8 mouse cellular contexts compared by ENCODE assay signal in the genomic region with DNA sequence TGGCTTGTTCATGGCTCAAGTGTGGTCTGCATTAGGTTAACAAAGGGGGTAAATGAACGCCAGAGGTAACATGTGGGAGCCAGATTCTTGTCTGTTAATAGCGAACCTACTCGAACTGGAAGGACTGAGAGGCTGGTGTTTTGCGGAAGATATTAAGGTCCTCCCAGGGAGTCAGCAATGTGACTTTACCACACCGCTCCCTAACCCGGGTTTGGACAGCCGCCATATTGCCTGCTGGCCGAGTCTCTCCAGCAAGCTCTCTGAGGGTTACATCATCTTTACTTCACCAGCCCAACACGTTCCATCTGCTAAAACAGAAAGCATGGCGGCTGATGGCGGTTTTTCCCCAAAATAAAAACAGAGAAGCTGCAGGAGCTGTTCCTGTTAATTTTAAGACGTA. TPM values are rescaled to one million over a fixed set of nuclear protein-coding genes. Genes with fewer than 3 reads are reported as not detected.
A peak's percentile ranks its signal among the peaks of the same experiment; 100 is the strongest.
DNase-seq lines count a peak whose midpoint lies in the region; ATAC-seq lines count a peak whose summit lies in the region.

No protein-coding gene starts in this region.

- H3K9ac ChIP-seq in hindbrain, embryonic 12.5 days, result no peak overlapping the region

- no peak for ATAC-seq in hindbrain, embryonic 12.5 days (ENCODE audit: low FRiP score)

- H3K27ac ChIP-seq in hindbrain, embryonic 12.5 days, result no peak overlapping the region

- no peak overlapping the region for H3K4me3 ChIP-seq in hindbrain, embryonic 12.5 days

- H3K27me3 ChIP-seq in hindbrain, embryonic 12.5 days, result no peaks in the 10 kb centered on the region

- peak; percentile 49 for DNase-seq in adrenal gland, adult 2 months
- no peak for DNase-seq in adrenal gland, adult 8-10 months
- DNase-seq in 3T3-L1 (ENCODE audit: low read depth, low spot score), result peak; percentile 56
- peak; percentile 62 to 75 for DNase-seq in cerebellum, postnatal 14 days
- peak; percentile 63 for DNase-seq in kidney, postnatal 10 days
- no peak for DNase-seq in ovary, postnatal 10 days (ENCODE audit: low spot score)
- DNase-seq in thymus, postnatal 25 days, result no peak

- H3K36me3 ChIP-seq in hindbrain, embryonic 12.5 days, result peaks cover 36% of the 10 kb centered on the region

- H3K4me1 ChIP-seq in hindbrain, embryonic 12.5 days, result peaks cover 6% of the 10 kb centered on the region; the same call in 1 of the 2 replicates

- WGBS in hindbrain, embryonic 12.5 days, result 92% methylated on average over 12 of the region's 12 CpGs

- no peaks in the 10 kb centered on the region for H3K9me3 ChIP-seq in hindbrain, embryonic 12.5 days (replicated peaks)

- no peak overlapping the region for H3K4me2 ChIP-seq in hindbrain, embryonic 12.5 days (replicated peaks)

RNA-seq across cellular contexts. Expression of a gene that starts 6.5 kb away (rescaled TPM):
- 10 to 100 TPM; 33.0 to 44.4 TPM for total RNA-seq in adrenal gland, adult 2 months (2021)
- 21.9 and 33.1 TPM in 2 replicates for polyA plus RNA-seq in adrenal gland, adult 2 months (2012; rRNA removed)
- total RNA-seq in adrenal gland, adult 8-10 months (2022), result 10 to 100 TPM; 44.1 to 68.0 (median 53.9) TPM
- polyA plus RNA-seq in hindbrain, embryonic 12.5 days (2016; fragmentation: Nextera tagmentation; extraction: Ambion mirVana), result 21.8 and 24.1 TPM in 2 replicates

RNA-seq across cellular contexts. Expression of a gene that starts 30.8 kb away (rescaled TPM):
- total RNA-seq in adrenal gland, adult 2 months (2021), result 100 to 1,000 TPM; 175 to 300 TPM
- 12.6 and 26.8 TPM in 2 replicates for polyA plus RNA-seq in adrenal gland, adult 2 months (2012; rRNA removed)
- 100 to 1,000 TPM in 2 of 4 experiments, 10 to 100 TPM in 2; 14.1 to 367 (median 92.9) TPM for total RNA-seq in adrenal gland, adult 8-10 months (2022)
- polyA plus RNA-seq in hindbrain, embryonic 12.5 days (2016; fragmentation: Nextera tagmentation; extraction: Ambion mirVana), result 34.9 and 36.0 TPM in 2 replicates

RNA-seq across cellular contexts. Expression of a gene that starts 42.4 kb away (rescaled TPM):
- 10 to 100 TPM in 1 of 2 experiments, 1 to 10 TPM in 1; 6.3 to 14.3 TPM for total RNA-seq in adrenal gland, adult 2 months (2021)
- 0.89 and 1.8 TPM in 2 replicates for polyA plus RNA-seq in adrenal gland, adult 2 months (2012; rRNA removed)
- 10 to 100 TPM in 2 of 4 experiments, 1 to 10 TPM in 2; 8.4 to 13.9 (median 10.1) TPM for total RNA-seq in adrenal gland, adult 8-10 months (2022)
- polyA plus RNA-seq in hindbrain, embryonic 12.5 days (2016; fragmentation: Nextera tagmentation; extraction: Ambion mirVana), result 18.1 and 19.5 TPM in 2 replicates

Comparison
In these comparisons a context has a peak if more than half of its experiments do, and no peak if none do; other contexts are left out.
1. DNase-seq: peak in adrenal gland, adult 2 months (single experiment), 3T3-L1 (single experiment), cerebellum, postnatal 14 days (2 of 2) and kidney, postnatal 10 days (single experiment); none in adrenal gland, adult 8-10 months (single experiment), ovary, postnatal 10 days (single experiment) and thymus, postnatal 25 days (single experiment).